Mouse (Mus musculus): ENCODE data around the gene Pgf. TPM values are rescaled to one million over a fixed set of nuclear protein-coding genes. Genes with fewer than 3 reads are reported as not detected.

Pgf gene
- polyA plus RNA-seq, 1 experiment, result 0.84 TPM

- Histone ChIP-seq H3K27ac (ENCODE audit: insufficient read depth, low read length) (no peak overlapping the region), H3K4me3 (ENCODE audit: extremely low read depth, insufficient read depth, insufficient read length) (no peak overlapping the region), H3K27me3 (ENCODE audit: control insufficient read depth, insufficient read depth, low read length) (no peaks in the 10 kb centered on the region), H3K4me1 (ENCODE audit: control insufficient read depth, insufficient read depth, insufficient read length) (no peaks in the 10 kb centered on the region), H3K36me3 (ENCODE audit: control insufficient read depth, insufficient read depth, low read length) (no peaks in the 10 kb centered on the region)
- 87% methylated on average over 1 of the region's 1 CpGs for WGBS
- TF ChIP-seq CTCF (IDR thresholded peaks at IDR 0.05; ENCODE audit: extremely low read depth, insufficient read depth, insufficient read length, insufficient replicate concordance), result no peak
- TF ChIP-seq POLR2A (IDR thresholded peaks at IDR 0.05; ENCODE audit: low read depth, low read length), result no peak
- DNase-seq (ENCODE audit: low read depth in 1 of 2, low spot score in 2 of 2), result no peak
These were observed 22.4 kb upstream of the Pgf start for GRCm38 (mm10) chr12:85199954-85200353.

DNA sequence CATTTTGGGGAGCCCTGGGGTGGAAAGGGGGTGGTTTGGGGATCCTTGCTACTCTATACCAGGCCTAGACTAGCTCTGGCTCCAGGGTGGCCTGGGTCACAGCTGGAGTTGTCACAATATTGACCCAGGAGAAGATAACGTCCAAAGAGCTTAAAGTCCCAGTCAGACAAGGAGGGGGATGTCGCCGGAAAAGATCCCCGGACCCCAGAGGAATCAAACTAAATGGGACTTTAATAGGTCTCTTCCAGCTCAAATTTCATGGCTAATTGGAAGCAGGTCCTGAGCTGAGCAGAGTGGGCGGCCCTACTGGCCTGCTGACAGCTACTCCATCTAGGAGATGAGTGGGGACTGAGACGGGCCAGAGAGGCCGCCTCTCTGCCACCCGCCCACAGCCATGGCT lies 20.3 kb upstream of the Pgf start:
- Histone ChIP-seq H3K27me3 (ENCODE audit: control insufficient read depth, insufficient read depth, low read length) (no peaks in the 10 kb centered on the region), H3K27ac (ENCODE audit: insufficient read depth, low read length) (no peak overlapping the region), H3K4me1 (ENCODE audit: control insufficient read depth, insufficient read depth, insufficient read length) (peaks cover 1% of the 10 kb centered on the region; the same call in 1 of the 2 replicates), H3K4me3 (ENCODE audit: extremely low read depth, insufficient read depth, insufficient read length) (no peak overlapping the region), H3K36me3 (ENCODE audit: control insufficient read depth, insufficient read depth, low read length) (no peaks in the 10 kb centered on the region)
- no peak for TF ChIP-seq CTCF (IDR thresholded peaks at IDR 0.05; ENCODE audit: extremely low read depth, insufficient read depth, insufficient read length, insufficient replicate concordance)
- no peak for TF ChIP-seq POLR2A (IDR thresholded peaks at IDR 0.05; ENCODE audit: low read depth, low read length)
- no peak for DNase-seq (ENCODE audit: low read depth in 1 of 2, low spot score in 2 of 2)
- 97% methylated on average over 8 of the region's 8 CpGs for WGBS

- DNase-seq (ENCODE audit: low read depth in 1 of 2, low spot score in 2 of 2), result no peak
- Histone ChIP-seq H3K36me3 (ENCODE audit: control insufficient read depth, insufficient read depth, low read length) (no peaks in the 10 kb centered on the region), H3K27ac (ENCODE audit: insufficient read depth, low read length) (no peak overlapping the region), H3K4me3 (ENCODE audit: extremely low read depth, insufficient read depth, insufficient read length) (no peak overlapping the region), H3K27me3 (ENCODE audit: control insufficient read depth, insufficient read depth, low read length) (no peaks in the 10 kb centered on the region), H3K4me1 (ENCODE audit: control insufficient read depth, insufficient read depth, insufficient read length) (peaks cover 7% of the 10 kb centered on the region)
- 85% methylated on average over 7 of the region's 7 CpGs for WGBS
- no peak for TF ChIP-seq POLR2A (IDR thresholded peaks at IDR 0.05; ENCODE audit: low read depth, low read length)
- TF ChIP-seq CTCF (IDR thresholded peaks at IDR 0.05; ENCODE audit: extremely low read depth, insufficient read depth, insufficient read length, insufficient replicate concordance), result no peak
These were observed 19.8 kb upstream of the Pgf start for GRCm38 (mm10) chr12:85197371-85197770.

DNA sequence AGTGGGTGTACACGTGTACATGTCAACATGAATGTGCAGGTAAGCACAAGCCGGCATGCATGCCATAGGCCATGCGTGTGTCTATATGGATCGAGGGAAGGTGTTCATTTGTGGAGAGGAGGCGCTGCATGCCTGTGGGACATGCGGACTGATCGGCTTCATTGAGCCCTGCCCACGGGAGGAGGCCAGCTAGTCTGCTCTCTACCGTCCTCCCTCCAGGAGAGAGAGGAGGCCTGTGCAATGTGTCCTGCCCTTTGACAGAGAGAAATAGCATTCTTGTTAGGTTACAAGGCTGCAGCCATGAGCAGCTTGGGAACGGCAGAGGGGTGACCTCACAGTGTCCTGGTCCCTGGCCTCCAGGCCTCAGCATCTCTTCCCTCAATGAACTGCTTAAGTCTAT lies 18.6 kb upstream of the Pgf start:
- H3K27ac ChIP-seq (ENCODE audit: insufficient read depth, low read length), result no peak overlapping the region
- H3K36me3 ChIP-seq (ENCODE audit: control insufficient read depth, insufficient read depth, low read length), result no peaks in the 10 kb centered on the region
- DNase-seq (ENCODE audit: low read depth in 1 of 2, low spot score in 2 of 2), result no peak
- 94% methylated on average over 10 of the region's 10 CpGs for WGBS
- no peaks in the 10 kb centered on the region for H3K27me3 ChIP-seq (ENCODE audit: control insufficient read depth, insufficient read depth, low read length)
- no peak for TF ChIP-seq POLR2A (IDR thresholded peaks at IDR 0.05; ENCODE audit: low read depth, low read length)
- TF ChIP-seq CTCF (IDR thresholded peaks at IDR 0.05; ENCODE audit: extremely low read depth, insufficient read depth, insufficient read length, insufficient replicate concordance), result no peak
- H3K4me1 ChIP-seq (ENCODE audit: control insufficient read depth, insufficient read depth, insufficient read length), result peaks cover 9% of the 10 kb centered on the region
- H3K4me3 ChIP-seq (ENCODE audit: extremely low read depth, insufficient read depth, insufficient read length), result no peak overlapping the region

DNA sequence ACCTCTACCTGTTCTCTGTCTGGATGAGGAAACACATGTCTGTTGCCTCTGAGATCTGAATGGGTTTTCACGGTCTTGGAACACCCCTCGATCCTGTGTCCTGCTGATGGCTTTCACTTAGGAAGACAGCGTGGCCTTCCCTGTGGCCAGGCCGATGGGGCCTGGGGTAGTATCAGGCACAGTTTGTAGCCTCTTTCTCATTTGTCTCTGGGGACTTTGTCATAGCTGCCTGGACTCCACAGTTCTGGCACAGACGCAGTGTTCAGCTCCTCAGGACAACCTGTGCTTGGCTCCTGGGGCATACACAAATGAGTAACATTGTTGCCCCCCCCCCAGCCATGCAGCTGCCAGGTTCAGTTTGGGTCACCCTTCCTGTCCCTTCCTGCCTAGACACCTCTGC lies 17.5 kb upstream of the Pgf start:
- 79% methylated on average over 5 of the region's 5 CpGs for WGBS

GRCm38 (mm10) chr12:85194623-85195018 lies 17.0 kb upstream of the Pgf start:
- Histone ChIP-seq H3K4me1 (ENCODE audit: control insufficient read depth, insufficient read depth, insufficient read length) (peaks cover 9% of the 10 kb centered on the region), H3K4me3 (ENCODE audit: extremely low read depth, insufficient read depth, insufficient read length) (no peak overlapping the region), H3K27ac (ENCODE audit: insufficient read depth, low read length) (no peak overlapping the region), H3K27me3 (ENCODE audit: control insufficient read depth, insufficient read depth, low read length) (no peaks in the 10 kb centered on the region), H3K36me3 (ENCODE audit: control insufficient read depth, insufficient read depth, low read length) (no peaks in the 10 kb centered on the region)
- no peak for DNase-seq (ENCODE audit: low read depth in 1 of 2, low spot score in 2 of 2)
- TF ChIP-seq CTCF (IDR thresholded peaks at IDR 0.05; ENCODE audit: extremely low read depth, insufficient read depth, insufficient read length, insufficient replicate concordance) (no peak), POLR2A (IDR thresholded peaks at IDR 0.05; ENCODE audit: low read depth, low read length) (no peak)
- 83% methylated on average over 4 of the region's 4 CpGs for WGBS

More for the DNA sequence above, 17.5 kb upstream of the Pgf start:
- H3K36me3 ChIP-seq (ENCODE audit: control insufficient read depth, insufficient read depth, low read length), result no peaks in the 10 kb centered on the region
- no peaks in the 10 kb centered on the region for H3K27me3 ChIP-seq (ENCODE audit: control insufficient read depth, insufficient read depth, low read length)
- peaks cover 9% of the 10 kb centered on the region for H3K4me1 ChIP-seq (ENCODE audit: control insufficient read depth, insufficient read depth, insufficient read length)
- DNase-seq (ENCODE audit: low read depth in 1 of 2, low spot score in 2 of 2), result no peak
- H3K4me3 ChIP-seq (ENCODE audit: extremely low read depth, insufficient read depth, insufficient read length), result no peak overlapping the region
- TF ChIP-seq POLR2A (IDR thresholded peaks at IDR 0.05; ENCODE audit: low read depth, low read length) (no peak), CTCF (IDR thresholded peaks at IDR 0.05; ENCODE audit: extremely low read depth, insufficient read depth, insufficient read length, insufficient replicate concordance) (no peak)
- H3K27ac ChIP-seq (ENCODE audit: insufficient read depth, low read length), result no peak overlapping the region

DNA sequence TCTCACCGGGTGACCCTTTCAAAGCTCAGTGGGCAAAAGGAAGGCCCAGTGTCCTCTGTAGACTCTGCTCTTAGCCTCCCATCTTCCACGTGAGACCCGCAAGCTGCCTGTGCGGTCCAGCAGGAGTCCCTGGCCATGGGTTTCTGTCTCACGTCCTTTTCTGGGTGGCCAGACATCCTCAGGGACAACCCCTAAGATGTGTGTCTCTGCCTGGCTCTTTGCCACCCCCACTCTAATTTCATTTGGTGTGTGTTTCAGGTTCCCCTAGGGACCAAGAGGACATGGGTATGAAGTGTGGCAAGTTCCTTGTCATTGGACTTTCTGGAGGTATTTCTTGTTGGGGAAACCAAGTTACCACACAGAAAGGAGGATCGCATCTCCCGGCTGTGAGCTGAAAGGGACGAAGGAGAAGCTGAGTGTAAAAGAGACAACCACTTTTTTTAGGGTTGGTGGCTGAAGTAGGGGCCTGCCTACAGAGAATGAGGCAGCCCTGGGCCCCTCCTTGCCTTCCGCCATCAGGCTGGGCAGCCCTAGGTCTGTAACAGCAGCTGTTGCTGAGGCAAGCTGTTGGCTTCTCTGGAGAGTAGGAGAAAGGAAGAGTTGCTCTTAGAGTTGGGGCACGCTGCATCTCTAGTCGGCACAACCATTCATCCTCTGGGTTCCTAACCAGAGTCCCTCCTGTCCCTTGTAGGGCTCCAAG lies 16.5 kb upstream of the Pgf start:
- Histone ChIP-seq H3K4me3 (ENCODE audit: extremely low read depth, insufficient read depth, insufficient read length) (no peak overlapping the region), H3K4me1 (ENCODE audit: control insufficient read depth, insufficient read depth, insufficient read length) (peaks cover 9% of the 10 kb centered on the region), H3K36me3 (ENCODE audit: control insufficient read depth, insufficient read depth, low read length) (no peaks in the 10 kb centered on the region), H3K27me3 (ENCODE audit: control insufficient read depth, insufficient read depth, low read length) (no peaks in the 10 kb centered on the region), H3K27ac (ENCODE audit: insufficient read depth, low read length) (no peak overlapping the region)
- no peak for DNase-seq (ENCODE audit: low read depth in 1 of 2, low spot score in 2 of 2)
- 87% methylated on average over 11 of the region's 11 CpGs for WGBS
- TF ChIP-seq CTCF (IDR thresholded peaks at IDR 0.05; ENCODE audit: extremely low read depth, insufficient read depth, insufficient read length, insufficient replicate concordance) (no peak), POLR2A (IDR thresholded peaks at IDR 0.05; ENCODE audit: low read depth, low read length) (no peak)
